Mouse (Mus musculus) heart, postnatal 0 days (tissue): ENCODE results near the gene Per1.

Source experiments
- CTCF ChIP-seq: IDR thresholded peaks from 2 replicates; pipeline ENCODE4 v1.5.1; 2016; ENCODE audit warnings: antibody characterized with exemption, control low read depth, low read depth
- EP300 ChIP-seq: IDR thresholded peaks from 2 replicates; pipeline ENCODE4 v1.6.1; 2016; ENCODE audit warnings: antibody characterized with exemption, low read depth

DNA sequence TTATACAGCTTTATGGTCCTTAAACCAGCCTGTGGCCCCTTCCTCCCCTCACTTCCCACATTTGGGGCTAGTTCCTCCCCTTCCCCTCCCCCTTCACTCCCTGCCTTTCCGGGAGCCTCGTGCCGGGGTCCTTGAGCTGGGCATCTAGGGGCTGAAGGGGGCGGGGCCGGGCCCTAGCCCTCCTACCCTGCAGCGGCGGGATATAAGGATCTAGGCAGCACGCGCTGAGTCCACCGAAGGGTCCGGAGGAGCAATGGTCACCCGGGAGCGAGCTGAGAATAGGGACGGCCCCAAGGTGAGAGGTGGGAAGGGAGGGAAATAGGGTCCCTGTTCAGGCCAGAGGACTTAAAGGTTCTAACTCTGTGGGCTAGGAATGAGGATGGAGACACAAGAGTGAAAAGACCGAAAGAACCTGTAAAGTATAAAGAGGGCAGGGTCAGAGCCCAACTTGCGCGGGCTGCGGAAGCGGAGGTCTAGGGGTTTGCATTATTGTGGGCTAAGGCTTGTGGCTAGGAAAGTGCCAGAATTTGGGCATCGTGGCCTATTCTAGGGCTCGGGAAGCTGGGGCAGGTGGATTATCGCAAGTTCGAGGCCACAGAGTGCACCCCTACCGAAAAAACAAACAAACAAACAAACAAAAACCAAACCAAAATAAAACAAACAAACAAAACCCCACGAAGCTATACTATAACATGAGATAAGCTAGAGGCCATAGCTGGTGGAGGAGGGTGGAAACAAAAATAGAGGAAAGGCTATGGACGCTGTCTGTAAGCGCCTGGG is 25.4 kb downstream of the Per1 start, which contains the start of gene Hes7:
- TF ChIP-seq EP300: no peak
- no peak for TF ChIP-seq CTCF
